Mouse (Mus musculus): ENCODE results near the gene Rmdn3.
A peak's percentile ranks its signal among the peaks of the same experiment; 100 is the strongest.

Rmdn3 gene

DNA sequence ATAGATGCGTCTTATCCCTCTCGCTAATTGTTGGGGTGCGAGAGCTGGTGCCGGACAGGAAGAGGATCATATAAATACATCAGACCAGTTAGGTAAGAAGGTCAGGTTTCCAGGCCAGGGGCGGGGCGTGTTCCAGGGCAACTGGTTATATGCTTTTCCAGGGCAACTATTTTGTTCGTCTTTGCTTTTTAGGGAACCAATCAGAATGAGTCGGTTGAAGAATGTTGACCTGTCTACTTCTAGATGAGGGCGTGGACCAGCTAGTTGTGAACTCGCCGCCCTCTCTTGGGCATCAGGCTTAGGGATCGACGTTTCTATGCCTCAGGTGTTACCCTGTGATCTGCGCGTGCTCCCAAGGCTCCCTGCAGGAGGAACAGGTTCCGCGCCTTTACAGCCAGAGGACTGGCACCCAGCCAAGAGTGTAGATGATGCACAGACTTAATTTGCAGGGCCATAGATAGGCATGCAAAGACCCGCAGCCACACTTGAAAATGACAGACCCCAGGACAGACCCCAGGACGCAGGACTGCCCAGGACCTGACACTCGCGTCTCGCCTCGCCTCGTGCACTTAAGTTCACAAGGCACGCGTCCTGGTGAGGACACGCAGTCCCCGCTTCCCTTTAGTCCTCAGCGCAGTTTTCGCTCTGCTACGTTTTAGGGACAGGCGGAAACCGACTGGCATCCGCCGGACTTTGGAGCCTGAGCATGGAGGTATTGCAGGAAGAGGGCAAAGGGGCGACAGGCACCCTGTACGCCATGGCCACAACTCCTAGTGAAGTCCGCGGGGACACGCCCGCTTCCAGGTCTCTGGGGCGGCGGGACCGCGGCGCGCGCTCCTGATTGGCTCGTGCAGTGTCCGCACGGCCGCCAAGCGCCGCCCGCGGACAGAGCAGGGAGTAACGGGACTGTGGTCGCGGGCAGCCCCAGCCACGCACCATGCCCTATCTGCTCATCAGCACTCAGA is 10.3 kb upstream of the Rmdn3 start, which contains the start of gene Gchfr:
Gene Gchfr, plus strand, starts transcription at position 873 of the 965 bp plus-strand sequence.
- no peak for DNase-seq (ENCODE audit: low spot score)

DNA sequence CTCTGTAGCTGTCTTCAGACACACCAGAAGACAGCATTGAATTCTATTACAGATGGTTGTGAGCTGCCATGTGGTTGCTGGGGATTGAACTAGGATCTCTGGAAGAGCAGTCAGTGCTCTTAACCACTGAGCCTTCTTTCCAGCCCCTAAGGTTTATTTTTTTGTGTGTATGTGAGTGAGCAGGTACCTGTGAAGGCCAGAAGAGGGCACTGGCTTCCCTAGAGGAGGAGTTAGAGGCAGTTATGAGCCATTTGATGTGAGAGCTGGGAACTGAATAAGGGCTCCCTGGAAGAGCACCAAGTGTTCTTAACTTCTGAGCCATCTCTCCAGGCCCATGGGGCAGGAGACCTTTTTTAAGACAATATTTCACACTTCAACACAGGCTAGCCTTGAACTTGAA is 8.6 kb upstream of the Rmdn3 start:
- no peak for DNase-seq (ENCODE audit: low spot score)

DNA sequence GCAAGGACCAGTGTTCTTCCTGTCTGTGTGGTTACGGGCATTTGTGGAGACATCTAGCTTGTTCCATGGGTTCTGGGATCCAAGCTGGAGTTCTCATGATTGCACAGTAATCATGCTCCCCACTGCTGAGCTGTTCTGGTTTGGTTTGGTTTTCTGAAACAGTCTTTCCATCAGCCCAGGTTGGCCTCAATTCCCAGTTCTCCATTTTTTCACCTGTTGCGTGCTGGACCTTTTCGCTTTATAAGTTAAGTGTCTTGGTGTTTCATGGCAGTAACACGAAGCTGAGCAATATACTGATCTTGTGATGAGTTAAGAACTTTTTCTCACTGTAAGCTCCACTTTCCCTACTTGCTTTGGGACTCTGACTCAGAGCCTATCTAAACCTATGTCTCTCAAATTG is 7.2 kb upstream of the Rmdn3 start:
- no peak for DNase-seq (ENCODE audit: low spot score)

GRCm38 (mm10) chr2:119163135-119163534 is 6.3 kb upstream of the Rmdn3 start:
- no peak for DNase-seq (ENCODE audit: low spot score)

DNA sequence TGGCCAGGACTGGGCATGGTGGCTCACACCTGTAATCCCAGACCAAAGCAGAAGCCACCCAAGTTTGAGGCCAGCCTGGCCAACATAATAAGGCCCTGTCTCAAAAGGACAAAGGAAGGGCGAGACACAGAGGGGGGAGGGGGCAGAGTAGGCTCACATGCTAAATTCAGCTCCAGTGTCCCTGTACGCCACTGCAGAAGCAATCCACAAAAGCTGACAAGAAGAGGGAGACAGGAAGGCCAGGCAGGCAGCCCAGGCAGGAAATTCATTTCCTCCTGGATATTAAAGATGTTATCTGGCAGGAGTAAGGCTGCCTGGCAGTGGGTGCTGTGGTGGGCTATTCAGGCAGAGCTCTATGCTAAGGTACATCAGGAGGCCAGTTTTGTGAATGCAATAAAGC is 4.4 kb upstream of the Rmdn3 start:
- DNase-seq (ENCODE audit: low spot score), result no peak

GRCm38 (mm10) chr2:119157836-119158235 is 1.0 kb upstream of the Rmdn3 start:
- no peak for DNase-seq (ENCODE audit: low spot score)

DNA sequence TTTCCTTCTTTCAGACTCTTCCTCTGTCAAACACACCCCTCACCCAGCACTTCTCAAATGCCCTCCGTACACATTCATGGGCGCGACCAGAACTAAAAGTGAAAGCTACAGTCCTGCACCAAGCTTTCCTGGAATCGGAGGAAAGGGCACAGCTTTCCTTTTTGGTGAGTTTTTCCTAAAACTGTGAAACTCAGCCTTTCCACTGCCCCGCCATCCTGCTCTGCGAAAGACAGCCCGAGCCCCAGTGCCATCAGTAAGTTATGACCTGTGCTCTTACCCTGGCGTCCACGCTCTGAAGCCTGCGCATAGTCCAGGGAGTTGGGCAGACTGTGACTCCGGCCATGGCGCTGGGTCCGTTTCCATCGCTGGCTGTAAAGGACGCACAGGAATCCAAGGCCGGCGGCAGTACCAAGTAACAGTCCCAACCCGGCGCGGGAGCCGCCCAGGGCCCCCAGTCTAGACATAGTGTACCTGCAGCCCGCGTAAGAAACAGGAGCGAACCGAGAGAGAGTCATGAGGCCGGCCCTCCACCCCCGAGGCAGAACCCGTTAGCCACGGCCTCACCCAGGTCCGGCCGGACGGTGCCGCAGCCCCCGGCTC is 653 bp downstream of the Rmdn3 start:
- DNase-seq (ENCODE audit: low spot score), result no peak

GRCm38 (mm10) chr2:119155388-119155787 is 1.4 kb downstream of the Rmdn3 start:
- DNase-seq (ENCODE audit: low spot score), result no peak

DNA sequence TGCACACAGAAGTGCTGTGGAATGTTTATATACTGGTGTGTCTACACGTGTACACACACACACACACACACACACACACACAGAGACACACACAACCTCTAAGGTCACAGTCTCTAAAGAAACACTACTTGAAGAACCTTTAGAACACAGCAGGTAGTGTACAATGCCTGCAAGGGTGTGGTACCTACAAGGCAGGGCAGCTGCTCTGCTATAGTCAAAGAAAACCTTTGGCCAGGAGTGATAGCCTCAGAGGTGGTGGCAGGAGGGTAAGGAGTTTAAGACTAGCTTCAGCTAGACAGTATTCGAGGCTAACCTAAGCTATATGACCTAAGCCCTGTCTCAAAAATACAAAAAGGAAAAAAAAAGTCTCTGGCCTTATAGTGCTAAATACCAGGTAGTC is 2.2 kb downstream of the Rmdn3 start:
- no peak for DNase-seq (ENCODE audit: low spot score)

DNA sequence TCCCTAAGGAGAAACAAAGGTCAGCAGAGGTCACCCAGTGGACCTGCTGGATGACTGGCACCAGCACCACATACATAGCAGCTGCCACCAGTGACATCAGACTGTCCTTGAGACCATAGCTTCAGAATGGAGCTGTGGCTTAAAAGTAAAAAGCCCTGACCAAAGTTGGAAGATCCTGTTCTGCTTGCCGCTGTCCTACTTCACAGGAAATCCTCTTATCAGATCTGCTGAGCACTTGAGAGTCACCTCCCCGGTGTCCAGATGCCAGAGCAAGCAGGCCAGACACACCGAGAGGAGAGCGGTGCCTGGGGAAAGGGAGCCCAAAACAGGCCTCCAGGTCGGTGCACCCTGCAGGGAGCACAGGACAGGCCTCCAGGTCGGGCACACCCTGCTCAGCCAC is 4.6 kb downstream of the Rmdn3 start:
- DNase-seq (ENCODE audit: low spot score), result no peak

GRCm38 (mm10) chr2:119147775-119148174 is 9.1 kb downstream of the Rmdn3 start:
- no peak for DNase-seq (ENCODE audit: low spot score)

- DNase-seq (ENCODE audit: low spot score), result no peak
Observed at GRCm38 (mm10) chr2:119147160-119147678, 9.6 kb downstream of the Rmdn3 start.

DNA sequence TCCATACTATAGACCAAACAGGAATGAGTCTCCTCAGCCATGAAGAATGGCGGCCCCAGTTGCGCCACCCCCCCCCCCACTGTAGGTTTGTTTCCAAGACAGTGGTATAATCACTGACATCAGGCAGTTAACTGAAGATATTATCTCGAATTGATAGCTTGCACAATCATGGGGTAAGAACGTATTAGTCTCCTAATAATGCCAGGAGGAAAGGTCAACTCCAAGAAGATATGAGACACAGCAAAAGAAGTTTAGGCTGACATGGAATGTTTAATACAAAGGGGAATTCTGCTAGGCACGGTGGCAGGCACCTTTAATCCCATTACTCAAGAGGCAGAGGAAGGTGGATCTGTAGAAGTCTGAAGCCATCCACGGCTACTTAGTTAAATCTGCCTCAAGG is 10.4 kb downstream of the Rmdn3 start:
- DNase-seq (ENCODE audit: low spot score), result no peak

GRCm38 (mm10) chr2:119145199-119145598 is 11.6 kb downstream of the Rmdn3 start:
- no peak for DNase-seq (ENCODE audit: low spot score)

GRCm38 (mm10) chr2:119136346-119136898 is 20.4 kb downstream of the Rmdn3 start:
- DNase-seq (ENCODE audit: low spot score), result no peak

GRCm38 (mm10) chr2:119113121-119113925 is 43.5 kb downstream of the Rmdn3 start:
- no peak for DNase-seq (ENCODE audit: low spot score)

DNA sequence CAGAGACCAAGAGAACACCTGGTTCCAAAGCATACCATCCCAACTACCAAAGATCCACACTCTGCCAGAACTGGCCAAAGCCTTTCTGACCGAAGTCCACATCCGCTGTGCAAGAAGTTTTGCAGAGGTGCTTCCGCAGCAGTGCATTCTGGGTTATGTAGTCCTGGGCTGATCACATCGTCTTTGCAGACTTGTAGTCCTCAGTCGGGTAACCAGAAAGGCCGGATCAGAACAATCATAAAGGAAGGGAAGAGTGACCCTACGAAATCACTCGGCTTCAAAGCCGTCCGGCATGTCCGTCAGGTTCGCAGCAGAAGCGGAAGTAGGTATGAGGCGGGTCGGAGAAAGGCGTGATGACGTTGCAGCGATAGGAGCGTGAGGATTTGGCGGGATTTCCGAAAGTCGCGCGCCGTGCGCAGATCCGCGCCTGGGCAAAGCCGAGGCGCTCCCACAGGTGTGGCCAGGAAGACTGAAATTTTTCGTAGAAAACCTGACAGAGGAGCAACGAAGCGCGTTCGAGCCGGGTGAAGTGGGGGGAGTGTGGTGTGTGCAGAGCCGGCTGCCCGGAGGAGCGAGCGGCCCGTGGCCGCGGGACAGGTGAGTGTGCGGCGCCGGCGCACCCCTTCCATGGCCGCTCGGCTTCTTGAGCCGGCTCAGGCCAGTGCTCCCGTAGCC is 44.3 kb downstream of the Rmdn3 start, which contains the start of gene Rad51:
Gene Rad51, plus strand, starts transcription at position 356 of the 675 bp plus-strand sequence.
- DNase-seq (ENCODE audit: low spot score), result peak; percentile 61

DNA sequence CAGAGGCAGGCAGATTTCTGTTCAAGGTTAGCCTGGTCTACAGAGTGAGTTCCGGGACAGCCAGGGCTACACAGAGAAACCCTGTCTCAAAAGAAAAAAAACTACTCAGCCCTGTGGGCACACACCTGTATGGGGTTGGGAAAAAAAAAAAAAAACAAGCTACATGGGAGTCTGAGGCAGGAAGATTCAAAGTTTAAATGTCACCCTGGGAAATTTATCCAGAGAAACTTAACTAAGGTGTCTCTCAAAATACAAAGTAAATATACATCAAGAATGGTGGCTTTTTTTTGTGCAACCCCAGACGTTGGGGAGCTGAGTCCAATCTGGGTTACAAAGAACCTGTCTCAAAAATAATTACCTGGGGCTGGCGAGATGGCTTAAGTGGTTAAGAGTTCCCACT is 45.8 kb downstream of the Rmdn3 start:
- DNase-seq (ENCODE audit: low spot score), result no peak

GRCm38 (mm10) chr2:119108554-119108953 is 48.3 kb downstream of the Rmdn3 start:
- DNase-seq (ENCODE audit: low spot score), result no peak

- no peak for DNase-seq (ENCODE audit: low spot score)
Observed at GRCm38 (mm10) chr2:119106583-119106982, 50.3 kb downstream of the Rmdn3 start.

GRCm38 (mm10) chr2:119101552-119101951 is 55.3 kb downstream of the Rmdn3 start:
- DNase-seq (ENCODE audit: low spot score), result no peak

Measured in urinary bladder, postnatal 10 days (tissue).